Mouse (Mus musculus): ENCODE results near the gene Rnf41.

The Rnf41 gene

GRCm38 (mm10) chr10:128385902-128386301 is 25.6 kb upstream of the Rnf41 start:
- no peak for DNase-seq (ENCODE audit: low spot score)

GRCm38 (mm10) chr10:128388941-128389340 is 22.5 kb upstream of the Rnf41 start:
- no peak for DNase-seq (ENCODE audit: low spot score)

- no peak for DNase-seq (ENCODE audit: low spot score)
These were observed 21.9 kb upstream of the Rnf41 start for GRCm38 (mm10) chr10:128389570-128389969.

- no peak for DNase-seq (ENCODE audit: low spot score)
These were observed 21.1 kb upstream of the Rnf41 start for GRCm38 (mm10) chr10:128390366-128390765.

GRCm38 (mm10) chr10:128391850-128392249 is 19.6 kb upstream of the Rnf41 start:
- no peak for DNase-seq (ENCODE audit: low spot score)

- no peak for DNase-seq (ENCODE audit: low spot score)
These were observed 15.3 kb upstream of the Rnf41 start for GRCm38 (mm10) chr10:128396017-128396673.

- DNase-seq (ENCODE audit: low spot score), result no peak
These were observed 14.7 kb upstream of the Rnf41 start for GRCm38 (mm10) chr10:128396716-128397264.

GRCm38 (mm10) chr10:128397466-128397865 is 14.0 kb upstream of the Rnf41 start:
- DNase-seq (ENCODE audit: low spot score), result no peak

GRCm38 (mm10) chr10:128400338-128400737 is 11.1 kb upstream of the Rnf41 start:
- no peak for DNase-seq (ENCODE audit: low spot score)

GRCm38 (mm10) chr10:128401056-128401455 is 10.4 kb upstream of the Rnf41 start, which contains the start of gene Slc39a5:
Gene Slc39a5 (minus strand): TSS chr10:128401229.
- no peak for DNase-seq (ENCODE audit: low spot score)

- DNase-seq (ENCODE audit: low spot score), result no peak
These were observed 9.8 kb upstream of the Rnf41 start for GRCm38 (mm10) chr10:128401638-128402037.

- no peak for DNase-seq (ENCODE audit: low spot score)
These were observed 7.5 kb upstream of the Rnf41 start for GRCm38 (mm10) chr10:128403931-128404330.

GRCm38 (mm10) chr10:128408591-128409535 is 2.6 kb upstream of the Rnf41 start:
- peak; percentile 23 for DNase-seq (ENCODE audit: low spot score)

GRCm38 (mm10) chr10:128409692-128410559 is 1.5 kb upstream of the Rnf41 start:
- peak; percentile 92 for DNase-seq (ENCODE audit: low spot score)

- DNase-seq (ENCODE audit: low spot score), result no peak
These were observed 954 bp upstream of the Rnf41 start for GRCm38 (mm10) chr10:128410560-128410845.

GRCm38 (mm10) chr10:128412055-128412381 is 561 bp downstream of the Rnf41 start:
- DNase-seq (ENCODE audit: low spot score), result peak; percentile 29

GRCm38 (mm10) chr10:128412558-128412957 is 1.1 kb downstream of the Rnf41 start:
- DNase-seq (ENCODE audit: low spot score), result no peak

GRCm38 (mm10) chr10:128413076-128413475 is 1.6 kb downstream of the Rnf41 start:
- no peak for DNase-seq (ENCODE audit: low spot score)

GRCm38 (mm10) chr10:128414848-128415247 is 3.4 kb downstream of the Rnf41 start:
- no peak for DNase-seq (ENCODE audit: low spot score)

GRCm38 (mm10) chr10:128422426-128422825 is 11.0 kb downstream of the Rnf41 start:
- DNase-seq (ENCODE audit: low spot score), result no peak

- DNase-seq (ENCODE audit: low spot score), result no peak
These were observed 13.1 kb downstream of the Rnf41 start for GRCm38 (mm10) chr10:128424604-128425003.

GRCm38 (mm10) chr10:128425260-128425659 is 13.8 kb downstream of the Rnf41 start:
- DNase-seq (ENCODE audit: low spot score), result no peak

All from urinary bladder, postnatal 25 days (tissue).